Mouse (Mus musculus) regulatory T cell (primary cell): Measurements from ENCODE around the gene Dusp2.

ENCODE experiments used
- in situ Hi-C: fragments of 300-600 bp; cut with MboI, MseI; formaldehyde crosslinking; loops from one replicate; pipeline ENCODE4 v1.15.1; 2025; ENCODE audit warnings: high pct_unique_total_duplicates

The Dusp2 gene

DNA sequence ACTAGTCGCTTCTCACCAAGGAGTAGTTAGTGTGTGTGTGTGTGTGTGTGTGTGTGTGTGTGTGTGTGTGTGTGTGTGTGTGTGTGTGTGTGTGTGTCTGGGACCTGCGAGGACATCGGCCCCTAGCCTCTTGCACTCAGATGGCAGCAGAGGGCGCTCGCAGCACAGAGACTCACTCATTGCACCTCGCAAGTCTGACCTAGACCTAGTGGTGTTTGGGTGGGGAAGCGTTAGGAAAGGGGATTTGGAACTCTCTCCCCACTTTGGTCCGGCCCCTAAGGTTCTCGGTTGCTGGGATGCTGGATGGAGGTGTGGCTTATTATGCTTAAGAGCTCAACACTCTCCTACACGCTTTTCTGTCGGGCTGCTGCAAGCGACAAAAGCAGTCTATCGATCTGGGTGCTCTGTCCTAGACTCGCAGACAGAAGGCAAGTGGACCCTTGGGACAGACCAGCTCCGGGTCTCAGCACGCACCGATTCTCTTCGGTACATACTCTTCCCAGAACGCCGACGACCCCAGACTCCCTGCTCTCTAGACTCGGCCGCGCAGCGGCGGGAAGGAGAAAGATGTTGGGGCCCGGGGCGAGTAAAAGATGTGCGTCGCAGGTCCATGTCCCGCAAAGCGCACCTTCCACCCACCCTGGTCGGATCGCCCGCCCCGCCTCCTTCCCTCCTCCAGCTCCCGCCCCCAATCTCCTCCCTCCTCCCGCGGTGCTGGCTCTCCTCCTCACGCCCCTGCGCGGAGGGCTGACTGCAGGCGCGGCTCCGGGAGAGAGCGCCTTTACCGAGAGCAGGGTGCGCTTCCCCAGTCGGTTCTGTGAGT lies 26.7 kb downstream of the Dusp2 start, which contains the start of gene Adra2b:
Adra2b (plus strand) TSS at position 750 of the 823 bp plus-strand sequence.
- in situ Hi-C loops = no loop called here

DNA sequence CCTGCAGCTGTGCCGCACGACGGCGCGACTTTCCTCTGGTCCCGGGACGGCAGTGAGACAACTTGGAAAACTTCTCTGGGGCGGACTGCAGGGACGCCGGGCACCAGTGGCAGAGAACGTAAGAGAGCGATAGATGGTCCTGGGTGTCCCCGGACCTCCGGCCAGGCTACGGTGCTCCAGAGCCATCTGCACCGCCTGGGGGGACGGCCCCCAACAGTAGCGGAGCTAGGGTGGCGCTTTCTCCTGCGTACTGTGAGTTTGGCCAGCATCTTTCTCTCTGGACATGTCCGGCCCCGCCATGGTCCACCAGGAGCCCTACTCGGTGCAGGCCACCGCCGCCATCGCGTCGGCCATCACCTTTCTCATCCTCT lies 27.3 kb downstream of the Dusp2 start:
- in situ Hi-C loops = no loop called here

DNA sequence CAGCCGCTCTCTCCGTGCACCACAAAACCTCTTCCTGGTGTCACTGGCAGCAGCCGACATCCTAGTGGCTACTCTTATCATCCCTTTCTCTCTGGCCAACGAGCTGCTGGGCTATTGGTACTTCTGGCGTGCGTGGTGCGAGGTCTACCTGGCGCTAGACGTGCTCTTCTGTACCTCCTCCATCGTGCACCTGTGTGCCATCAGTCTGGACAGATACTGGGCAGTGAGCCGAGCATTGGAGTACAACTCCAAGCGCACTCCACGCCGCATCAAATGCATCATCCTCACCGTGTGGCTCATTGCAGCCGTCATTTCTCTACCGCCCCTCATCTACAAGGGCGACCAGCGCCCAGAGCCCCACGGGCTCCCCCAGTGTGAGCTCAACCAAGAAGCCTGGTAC lies 27.7 kb downstream of the Dusp2 start:
- in situ Hi-C loops = no loop called here

DNA sequence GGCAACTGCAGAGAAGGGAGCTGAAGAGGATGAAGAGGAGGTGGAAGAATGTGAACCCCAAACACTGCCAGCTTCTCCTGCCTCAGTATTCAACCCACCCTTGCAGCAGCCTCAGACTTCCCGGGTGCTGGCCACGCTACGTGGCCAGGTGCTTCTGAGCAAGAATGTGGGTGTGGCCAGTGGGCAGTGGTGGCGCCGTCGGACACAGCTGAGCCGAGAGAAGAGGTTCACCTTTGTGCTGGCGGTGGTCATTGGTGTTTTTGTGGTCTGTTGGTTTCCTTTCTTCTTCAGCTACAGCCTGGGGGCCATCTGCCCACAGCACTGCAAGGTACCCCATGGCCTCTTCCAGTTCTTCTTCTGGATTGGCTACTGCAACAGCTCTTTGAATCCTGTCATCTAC lies 28.5 kb downstream of the Dusp2 start:
- in situ Hi-C loops = no loop called here

DNA sequence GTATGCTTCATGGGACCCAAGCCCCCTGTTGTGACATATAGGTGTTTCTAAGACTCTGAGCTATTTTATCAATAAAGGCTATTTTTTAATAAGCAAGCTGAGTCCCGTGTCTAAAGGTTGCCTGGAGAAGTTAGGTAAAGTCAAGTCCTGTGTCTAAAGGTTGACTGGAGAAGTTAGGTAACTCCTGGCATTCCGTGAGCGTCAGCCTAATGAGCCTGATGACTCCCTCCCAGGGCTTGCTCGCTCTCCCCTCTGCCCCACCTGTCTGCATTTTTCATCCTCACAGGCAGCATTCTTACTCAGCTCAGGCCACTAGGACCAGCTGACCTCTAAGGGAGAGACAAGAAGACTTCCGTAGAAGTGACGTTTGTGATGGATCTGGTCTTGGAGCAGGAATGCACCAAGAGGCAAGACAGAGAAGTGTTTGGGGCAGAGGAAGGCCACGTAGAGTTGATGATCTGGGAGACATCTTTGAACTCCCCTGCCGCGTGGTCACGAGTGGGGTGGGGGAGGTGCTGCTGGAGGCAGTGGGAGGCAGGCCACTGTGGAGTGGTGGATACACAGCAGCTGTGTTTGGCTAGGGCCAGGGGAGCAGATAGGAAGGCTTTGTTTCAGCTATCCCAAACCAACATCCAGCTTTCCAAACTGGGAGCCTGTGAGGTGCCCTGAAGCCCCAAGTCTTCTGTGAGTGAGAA lies 31.3 kb downstream of the Dusp2 start:
- in situ Hi-C loops = loop anchor here (5.0 kb wide), 1 partner anchor 60 kb away; the partner anchor contains the start of gene Gpat2

DNA sequence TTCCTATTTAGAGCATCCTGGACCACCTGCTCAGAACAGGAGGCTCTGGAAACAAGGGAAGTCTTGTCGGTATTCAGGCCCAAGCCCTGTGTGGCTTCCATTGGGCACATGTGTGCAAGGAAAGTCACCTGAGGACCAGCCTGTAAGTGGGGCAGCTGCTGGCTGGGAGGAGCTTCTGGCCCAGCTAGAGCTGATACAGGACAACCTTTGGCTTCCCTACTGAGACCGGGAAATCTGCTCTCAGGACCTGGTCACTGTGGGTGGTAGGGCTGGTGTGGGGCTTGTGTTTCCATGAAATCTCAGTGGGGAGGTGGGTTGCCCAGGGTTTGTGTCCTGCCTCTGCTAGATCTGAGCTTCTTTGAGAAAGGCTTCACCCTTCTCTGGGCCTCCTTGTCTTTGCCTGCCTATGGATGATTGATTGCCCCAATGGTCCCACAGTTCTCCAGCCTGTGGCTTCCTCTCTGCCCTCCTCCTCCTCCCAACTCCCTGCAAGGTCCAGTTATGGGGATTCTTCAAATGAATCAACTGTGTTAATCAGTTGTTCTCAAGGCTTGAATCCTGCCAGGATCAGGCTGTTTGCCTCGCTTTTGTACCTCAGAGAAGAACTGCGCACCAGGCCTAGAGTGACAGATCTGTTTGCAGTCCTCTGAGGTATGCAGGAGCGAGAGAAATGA lies 33.9 kb downstream of the Dusp2 start:
- in situ Hi-C loops = loop anchor here (5.0 kb wide), 1 partner anchor 57 kb away; the partner anchor contains the start of gene Gpat2

DNA sequence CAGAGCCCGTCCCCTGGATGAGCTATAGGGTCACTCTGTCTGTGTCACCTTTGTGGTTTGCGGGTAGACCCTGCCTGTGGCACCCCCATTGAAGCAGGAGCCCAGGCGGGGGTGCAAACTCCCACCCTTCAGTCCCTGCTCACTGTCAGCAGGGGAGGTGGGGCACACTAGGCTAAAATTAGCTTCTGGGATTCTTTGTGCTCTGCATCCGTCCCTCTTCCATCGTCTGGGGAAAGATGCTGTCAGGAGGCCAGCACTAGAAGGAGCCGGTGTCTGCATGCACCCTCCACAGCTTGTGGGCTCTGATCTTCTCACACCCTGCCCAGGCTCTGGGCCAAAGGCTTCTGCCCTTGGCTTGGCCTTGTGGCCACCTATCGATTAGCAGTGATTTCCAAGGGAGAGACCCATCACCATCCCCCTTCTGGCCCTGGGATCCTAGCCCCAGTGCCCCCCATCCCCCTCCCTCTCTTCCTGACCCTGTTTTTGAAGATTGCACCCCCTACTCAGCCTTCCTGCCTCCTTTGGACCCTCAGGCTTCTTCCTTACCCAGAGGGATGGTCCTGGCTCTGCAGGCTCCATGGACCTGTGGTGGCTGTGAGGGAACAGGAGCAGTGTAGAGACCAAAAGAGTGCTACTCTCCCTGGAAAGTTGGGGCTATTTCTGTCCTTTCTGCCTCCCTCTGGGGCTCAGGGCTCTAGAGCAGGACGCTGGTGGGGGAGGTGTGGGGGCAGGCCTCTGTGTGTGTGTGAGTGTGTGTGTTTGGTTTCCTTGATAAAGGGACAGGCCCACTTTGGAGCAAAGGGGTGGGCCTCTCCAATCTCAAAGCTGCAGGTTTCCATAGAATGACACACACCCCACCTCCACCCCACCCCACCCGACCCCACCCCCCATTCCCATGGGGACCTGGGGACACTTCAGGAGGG lies 34.9 kb downstream of the Dusp2 start:
- in situ Hi-C loops = no loop called here

DNA sequence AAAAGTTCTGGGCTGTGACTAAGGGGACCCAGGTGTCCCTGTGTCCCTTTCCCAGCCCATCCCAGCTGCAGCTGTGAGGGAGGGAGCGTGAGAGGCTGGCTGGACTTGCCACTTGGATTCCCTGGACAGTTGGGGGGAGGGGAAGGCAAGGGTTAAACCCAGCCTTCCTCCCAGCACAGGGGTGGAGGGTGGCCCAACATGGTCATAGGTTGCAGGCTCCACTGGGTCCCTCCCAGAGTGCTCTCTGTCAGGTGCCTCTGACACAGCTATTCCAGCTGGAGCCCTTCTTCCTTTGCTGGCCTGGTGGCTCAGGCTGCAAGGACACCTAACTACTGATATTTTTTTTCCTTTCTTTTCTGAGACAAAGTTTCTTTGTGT lies 35.5 kb downstream of the Dusp2 start:
- in situ Hi-C loops = no loop called here

DNA sequence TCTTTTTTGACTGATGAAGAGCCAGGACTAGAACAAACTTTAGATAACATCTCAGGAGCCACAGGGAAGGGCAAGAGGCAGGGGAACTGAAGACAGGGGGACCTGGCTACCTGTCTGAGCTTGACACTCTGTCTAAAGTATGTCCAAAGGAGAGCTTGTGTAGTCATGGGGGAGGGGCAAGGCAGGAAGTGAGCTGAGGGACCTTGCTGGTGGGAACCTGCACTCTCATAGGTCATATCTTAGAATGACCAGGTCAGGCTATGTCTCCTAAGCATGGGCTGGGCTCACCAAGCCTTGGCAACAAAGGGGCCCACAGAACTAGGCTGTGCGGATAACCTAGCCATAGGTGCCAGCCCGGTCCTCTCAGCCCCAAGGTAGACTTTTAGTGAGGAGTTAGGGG lies 36.1 kb downstream of the Dusp2 start:
- in situ Hi-C loops = no loop called here

DNA sequence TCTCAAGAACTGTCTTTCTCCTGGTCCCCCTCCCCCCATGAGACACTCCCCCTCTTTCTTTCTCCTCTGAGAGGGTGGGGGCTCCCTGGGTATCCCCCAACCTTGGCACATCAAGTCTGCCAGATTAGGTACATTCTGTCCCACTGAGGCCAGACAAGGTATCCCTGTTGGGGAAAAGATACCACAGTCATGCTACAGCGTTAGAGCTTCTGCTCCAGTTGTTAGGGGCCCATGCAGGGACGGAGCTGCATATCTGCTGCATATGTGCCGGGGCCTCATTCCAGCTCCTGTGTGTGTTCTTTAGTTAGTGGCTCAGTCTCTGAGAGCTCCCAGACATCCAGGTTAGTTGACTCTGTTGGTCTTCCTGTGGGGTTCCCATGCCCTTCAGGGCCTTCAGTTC lies 38.2 kb downstream of the Dusp2 start:
- in situ Hi-C loops = no loop called here

DNA sequence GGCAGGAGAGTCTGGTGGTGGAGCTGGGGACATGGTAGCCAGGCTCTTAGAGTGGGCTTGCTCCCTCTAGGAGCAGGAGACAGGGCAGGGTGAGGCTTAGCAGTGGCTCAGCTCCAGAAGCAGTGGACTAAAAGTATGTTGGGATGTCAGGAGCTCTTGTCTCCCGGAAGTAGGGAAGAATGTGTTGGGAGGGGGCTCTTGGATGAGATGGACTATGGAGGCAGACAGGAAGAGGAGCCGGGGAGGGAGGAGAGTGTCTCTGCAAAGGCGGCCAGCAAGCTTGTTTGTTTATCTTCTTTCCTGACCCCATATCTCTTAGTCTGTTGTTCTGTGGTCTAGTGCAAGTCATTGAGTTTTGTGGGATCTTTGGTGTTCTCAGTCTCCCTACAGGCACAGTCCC lies 39.1 kb downstream of the Dusp2 start:
- in situ Hi-C loops = no loop called here

DNA sequence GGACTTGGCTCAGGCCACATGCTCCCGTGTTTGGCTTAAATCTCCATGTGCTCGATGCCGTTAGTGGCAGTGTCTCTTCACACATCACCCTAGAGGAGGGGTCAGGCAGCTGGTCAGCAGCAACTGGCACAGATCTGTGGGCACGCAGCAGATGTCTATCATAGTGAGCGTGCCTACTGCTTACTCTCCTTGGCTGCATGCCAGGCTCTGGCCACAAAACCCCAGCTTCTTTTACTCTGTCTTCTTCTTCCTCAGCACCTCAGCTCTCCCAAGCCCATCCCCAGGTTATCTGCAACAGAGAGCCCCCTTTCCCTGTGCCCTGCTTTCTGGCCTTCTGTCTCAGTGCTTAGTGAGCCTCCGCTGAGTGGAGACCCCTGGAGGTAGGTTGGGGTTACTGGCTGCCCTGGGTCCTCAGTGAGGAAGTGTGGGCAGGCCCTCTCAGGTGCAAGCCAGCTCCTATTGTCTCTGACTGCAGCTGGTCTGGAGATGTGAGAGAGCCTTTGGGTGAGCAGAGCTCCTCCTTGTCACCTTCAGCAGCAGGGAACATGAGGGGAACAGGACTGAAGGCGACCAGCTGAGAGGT lies 39.9 kb downstream of the Dusp2 start:
- in situ Hi-C loops = no loop called here

DNA sequence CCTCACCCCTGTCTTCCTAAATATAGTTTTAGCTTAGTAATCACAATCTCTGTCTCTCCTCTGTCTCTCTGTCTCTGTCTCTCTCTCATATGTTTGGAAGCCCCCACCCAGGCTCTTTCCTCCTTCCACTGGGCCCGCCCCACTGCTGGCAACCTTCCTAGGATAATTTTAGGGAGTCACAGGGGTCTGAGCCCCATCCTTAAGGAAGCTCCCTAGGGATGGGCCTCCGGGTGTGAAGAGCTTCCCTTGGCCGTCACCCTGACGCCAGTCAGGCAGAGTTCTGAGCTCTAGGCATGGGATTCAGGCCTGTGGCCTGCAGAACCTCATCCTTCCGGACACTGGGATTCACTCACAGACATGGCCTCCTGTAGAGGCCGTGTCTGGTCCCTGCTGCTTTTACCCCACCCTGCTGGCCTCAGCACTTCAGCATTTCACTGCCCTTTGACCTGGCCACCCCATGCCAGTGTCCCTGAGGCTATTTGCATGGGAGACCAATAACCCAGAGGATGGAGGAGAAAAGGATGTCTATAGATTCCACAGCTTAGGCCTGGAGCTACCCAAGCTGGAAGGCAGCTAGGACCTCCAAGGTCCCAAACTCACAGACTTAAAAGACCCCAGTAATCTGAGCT lies 40.6 kb downstream of the Dusp2 start:
- in situ Hi-C loops = no loop called here

DNA sequence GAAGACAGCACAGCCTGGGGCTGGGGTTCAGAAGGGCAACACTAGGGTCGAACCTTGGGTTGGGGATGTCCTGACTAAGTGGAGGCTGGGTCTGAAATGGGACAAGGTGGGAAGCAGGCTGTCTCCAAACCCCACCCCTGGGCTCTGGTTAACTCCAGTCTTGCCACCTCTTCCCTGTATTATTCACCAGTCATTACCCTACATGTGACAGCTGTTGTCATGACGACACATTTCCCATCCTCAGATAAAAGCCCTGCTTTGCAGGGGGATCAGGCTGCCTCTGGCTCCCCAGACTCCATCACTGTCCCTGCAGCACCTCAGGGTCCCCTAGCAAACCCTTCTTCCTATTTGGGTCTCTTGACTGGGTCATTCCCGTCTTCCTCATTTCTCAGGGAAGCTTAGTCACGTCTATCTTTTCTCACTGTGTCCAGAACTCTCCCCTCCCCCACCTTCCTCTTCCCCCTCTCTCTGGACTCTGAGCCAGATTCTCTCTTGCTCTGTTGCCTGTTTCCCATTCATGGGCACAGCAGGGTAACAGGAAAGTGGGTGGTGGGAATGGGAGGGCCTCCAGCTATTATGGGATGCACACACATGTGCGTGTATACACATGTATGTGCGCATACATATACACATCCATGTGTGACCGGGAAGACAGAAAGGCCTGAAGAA lies 42.1 kb downstream of the Dusp2 start:
- in situ Hi-C loops = no loop called here

DNA sequence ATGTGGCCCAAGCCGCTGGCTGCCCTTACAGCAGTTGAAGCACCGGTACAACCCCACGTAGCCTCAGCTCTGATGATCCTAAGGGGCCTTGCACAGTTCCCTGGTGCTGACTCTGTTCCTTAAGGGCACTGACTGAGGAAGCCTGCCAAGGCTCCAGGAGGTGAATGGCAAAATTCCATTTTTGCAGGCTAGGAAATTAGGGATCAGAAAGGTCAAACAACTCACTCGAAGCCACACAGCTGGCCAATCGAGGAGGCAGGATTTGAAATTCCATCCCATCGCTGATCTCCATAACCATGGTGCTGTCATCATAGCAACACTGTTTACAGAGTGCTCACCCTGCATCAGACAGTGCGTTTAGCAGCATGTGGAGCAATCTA lies 42.6 kb downstream of the Dusp2 start:
- in situ Hi-C loops = no loop called here

DNA sequence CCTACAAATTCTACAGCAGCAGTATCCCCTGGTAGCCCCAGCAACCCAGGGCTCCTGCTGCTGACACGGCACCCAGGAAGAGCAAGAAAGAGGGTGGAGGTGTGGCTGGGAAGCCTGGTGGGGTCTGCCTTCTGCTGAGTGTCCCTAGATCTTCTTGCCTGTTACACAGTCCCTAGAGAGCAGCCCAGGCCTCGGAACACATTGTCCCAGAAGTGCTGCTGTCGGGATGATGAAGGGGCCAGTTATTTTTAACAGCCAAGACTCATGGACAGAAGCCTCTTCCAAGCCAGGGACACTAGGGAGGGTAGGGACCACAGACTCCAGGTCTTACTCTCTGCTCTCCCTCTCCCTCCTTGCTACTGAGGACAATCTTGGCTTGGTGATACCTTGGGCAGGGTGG lies 43.3 kb downstream of the Dusp2 start:
- in situ Hi-C loops = no loop called here

DNA sequence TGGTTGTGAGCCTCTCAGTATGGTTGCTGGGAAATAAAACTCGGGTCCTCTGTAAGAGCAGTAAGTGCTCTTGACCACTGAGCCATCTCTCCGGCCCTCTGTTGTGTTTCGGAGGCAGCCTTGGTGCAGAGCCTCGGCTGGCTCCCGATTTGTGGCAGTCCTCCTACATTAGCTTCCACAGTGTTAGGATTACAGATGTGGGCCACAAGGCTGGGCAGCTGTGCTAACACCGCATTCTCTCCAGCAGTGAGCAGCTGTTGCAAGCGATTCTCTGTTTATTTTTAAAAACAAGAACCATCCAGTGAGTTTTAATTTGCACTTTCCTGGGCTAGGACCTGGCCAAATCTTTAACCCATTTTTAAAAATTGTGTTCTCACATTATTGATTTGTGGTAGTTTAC lies 47.9 kb downstream of the Dusp2 start:
- in situ Hi-C loops = no loop called here

DNA sequence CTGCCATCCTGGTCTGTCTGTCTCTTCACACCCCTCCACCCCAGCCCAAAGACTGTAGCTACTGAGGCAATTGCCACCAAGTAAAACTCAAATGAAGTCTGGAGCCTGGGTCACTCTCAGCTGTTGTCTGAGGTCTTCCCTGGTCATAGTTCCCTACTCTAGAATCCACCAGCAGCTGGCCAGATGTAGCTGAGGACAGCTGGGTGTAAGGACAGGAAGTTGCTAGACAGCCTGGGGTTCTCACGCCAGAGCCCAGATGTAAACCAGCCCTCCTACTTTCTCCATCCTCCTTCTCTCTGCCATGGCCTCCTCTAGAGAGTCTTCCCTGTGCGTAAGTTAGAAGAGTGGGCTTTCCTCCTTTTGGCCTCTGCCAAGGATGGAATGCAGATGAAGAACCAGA lies 51.6 kb downstream of the Dusp2 start:
- in situ Hi-C loops = no loop called here
